Mouse (Mus musculus): ENCODE results near the gene Eif4ebp2.

Eif4ebp2 gene

GRCm38 (mm10) chr10:61418131-61418900 lies 34.1 kb downstream of the Eif4ebp2 start:
- DNase-seq (ENCODE audit: low read depth, low spot score), result no peak

- DNase-seq (ENCODE audit: low read depth, low spot score), result no peak
These were observed 34.8 kb downstream of the Eif4ebp2 start, which contains the start of gene Nodal for GRCm38 (mm10) chr10:61417672-61418071. Gene Nodal (plus strand): TSS chr10:61417972.

GRCm38 (mm10) chr10:61417046-61417445 lies 35.4 kb downstream of the Eif4ebp2 start:
- no peak for DNase-seq (ENCODE audit: low read depth, low spot score)

- no peak for DNase-seq (ENCODE audit: low read depth, low spot score)
These were observed 35.9 kb downstream of the Eif4ebp2 start for GRCm38 (mm10) chr10:61416561-61416960.

GRCm38 (mm10) chr10:61415890-61416289 lies 36.6 kb downstream of the Eif4ebp2 start:
- no peak for DNase-seq (ENCODE audit: low read depth, low spot score)

- DNase-seq (ENCODE audit: low read depth, low spot score), result no peak
These were observed 37.2 kb downstream of the Eif4ebp2 start for GRCm38 (mm10) chr10:61415240-61415639.

GRCm38 (mm10) chr10:61412910-61413625 lies 39.4 kb downstream of the Eif4ebp2 start:
- no peak for DNase-seq (ENCODE audit: low read depth, low spot score)

GRCm38 (mm10) chr10:61410193-61410592 lies 42.3 kb downstream of the Eif4ebp2 start:
- no peak for DNase-seq (ENCODE audit: low read depth, low spot score)

GRCm38 (mm10) chr10:61409776-61410175 lies 42.7 kb downstream of the Eif4ebp2 start:
- no peak for DNase-seq (ENCODE audit: low read depth, low spot score)

GRCm38 (mm10) chr10:61405958-61406357 lies 46.5 kb downstream of the Eif4ebp2 start:
- no peak for DNase-seq (ENCODE audit: low read depth, low spot score)

- DNase-seq (ENCODE audit: low read depth, low spot score), result no peak
These were observed 49.5 kb downstream of the Eif4ebp2 start for GRCm38 (mm10) chr10:61402911-61403310.

- peak; percentile 26 for DNase-seq (ENCODE audit: low read depth, low spot score)
These were observed 50.0 kb downstream of the Eif4ebp2 start for GRCm38 (mm10) chr10:61402480-61402879.

GRCm38 (mm10) chr10:61400407-61400806 lies 52.1 kb downstream of the Eif4ebp2 start:
- DNase-seq (ENCODE audit: low read depth, low spot score), result no peak

- peak; percentile 91 for DNase-seq (ENCODE audit: low read depth, low spot score)
These were observed 53.2 kb downstream of the Eif4ebp2 start for GRCm38 (mm10) chr10:61399156-61399734.

GRCm38 (mm10) chr10:61398125-61398524 lies 54.3 kb downstream of the Eif4ebp2 start:
- no peak for DNase-seq (ENCODE audit: low read depth, low spot score)

- DNase-seq (ENCODE audit: low read depth, low spot score), result peak; percentile 24
These were observed 57.9 kb downstream of the Eif4ebp2 start for GRCm38 (mm10) chr10:61394476-61395136.

- DNase-seq (ENCODE audit: low read depth, low spot score), result no peak
These were observed 59.9 kb downstream of the Eif4ebp2 start for GRCm38 (mm10) chr10:61392584-61392983.

- no peak for DNase-seq (ENCODE audit: low read depth, low spot score)
These were observed 62.3 kb downstream of the Eif4ebp2 start for GRCm38 (mm10) chr10:61390148-61390547.

- DNase-seq (ENCODE audit: low read depth, low spot score), result no peak
These were observed 63.4 kb downstream of the Eif4ebp2 start for GRCm38 (mm10) chr10:61389020-61389419.

- DNase-seq (ENCODE audit: low read depth, low spot score), result no peak
These were observed 66.2 kb downstream of the Eif4ebp2 start for GRCm38 (mm10) chr10:61386284-61386683.

GRCm38 (mm10) chr10:61385174-61385573 lies 67.3 kb downstream of the Eif4ebp2 start:
- DNase-seq (ENCODE audit: low read depth, low spot score), result no peak

- no peak for DNase-seq (ENCODE audit: low read depth, low spot score)
These were observed 68.8 kb downstream of the Eif4ebp2 start for GRCm38 (mm10) chr10:61383715-61384047.
